Mouse (Mus musculus): ENCODE results near the gene Pdxp. TPM values are rescaled to one million over a fixed set of nuclear protein-coding genes. Genes with fewer than 3 reads are reported as not detected.

Gene Pdxp
- polyA plus RNA-seq, 1 experiment from 2014 or later = 25.7 TPM

- no peaks in the 10 kb centered on the region for H3K4me1 ChIP-seq (ENCODE audit: control insufficient read depth, insufficient read depth, low read length)
- ATAC-seq (replicated peaks; ENCODE audit: insufficient number of reproducible peaks, low FRiP score, low TSS enrichment) = no peak
- no peak overlapping the region for H3K27ac ChIP-seq (ENCODE audit: low read depth, low read length)
- 42% methylated on average over 15 of the region's 15 CpGs for WGBS (ENCODE audit: insufficient replicate concordance)
- H3K9ac ChIP-seq (ENCODE audit: low read depth, low read length) = no peak overlapping the region
- no peak overlapping the region for H3K4me3 ChIP-seq (ENCODE audit: low read depth, low read length)
- no peaks in the 10 kb centered on the region for H3K9me3 ChIP-seq (replicated peaks; ENCODE audit: control insufficient read depth, low read length)
- H3K36me3 ChIP-seq (ENCODE audit: control insufficient read depth, insufficient read depth, low read length) = 0 out of 2 replicates have a peak, but pooled peaks cover 2% of the 10 kb centered on the region
- no peak overlapping the region for H3K4me2 ChIP-seq
- H3K27me3 ChIP-seq (ENCODE audit: control insufficient read depth, insufficient read depth, low read length) = no peaks in the 10 kb centered on the region
These were observed 43.3 kb downstream of the Pdxp start for GRCm38 (mm10) chr15:78957021-78957420.

DNA sequence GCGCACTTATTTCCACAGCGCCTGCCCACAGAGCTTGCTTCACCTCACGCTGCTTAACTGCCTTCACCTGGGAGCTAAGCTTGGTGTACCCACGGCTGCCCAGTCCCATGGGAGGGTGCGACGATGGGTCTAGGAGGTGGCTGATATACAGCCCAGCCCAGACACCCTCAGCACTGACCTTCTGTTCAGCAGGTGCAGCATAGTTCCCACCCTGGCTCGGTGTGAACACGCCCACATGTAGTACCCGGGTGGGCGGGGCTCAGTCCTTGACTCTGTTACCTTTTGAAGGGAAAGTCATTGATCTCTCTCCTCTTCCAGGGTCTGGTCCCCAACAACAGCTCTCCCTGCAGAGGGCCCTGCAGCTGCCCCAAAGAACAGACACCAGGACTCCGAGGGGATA, 45.8 kb downstream of the Pdxp start:
- Histone ChIP-seq H3K36me3 (ENCODE audit: control insufficient read depth, insufficient read depth, low read length) (0 out of 2 replicates have a peak, but pooled peaks cover 2% of the 10 kb centered on the region), H3K27me3 (ENCODE audit: control insufficient read depth, insufficient read depth, low read length) (no peaks in the 10 kb centered on the region), H3K4me3 (ENCODE audit: low read depth, low read length) (no peak overlapping the region), H3K9me3 (replicated peaks; ENCODE audit: control insufficient read depth, low read length) (no peaks in the 10 kb centered on the region), H3K27ac (ENCODE audit: low read depth, low read length) (no peak overlapping the region), H3K4me1 (ENCODE audit: control insufficient read depth, insufficient read depth, low read length) (no peaks in the 10 kb centered on the region), H3K9ac (ENCODE audit: low read depth, low read length) (no peak overlapping the region), H3K4me2 (no peak overlapping the region)
- WGBS (ENCODE audit: insufficient replicate concordance) = 81% methylated on average over 11 of the region's 11 CpGs
- ATAC-seq (replicated peaks; ENCODE audit: insufficient number of reproducible peaks, low FRiP score, low TSS enrichment) = no peak

GRCm38 (mm10) chr15:78960088-78960487, 46.4 kb downstream of the Pdxp start:
- Histone ChIP-seq H3K4me1 (ENCODE audit: control insufficient read depth, insufficient read depth, low read length) (no peaks in the 10 kb centered on the region), H3K9ac (ENCODE audit: low read depth, low read length) (no peak overlapping the region)
- WGBS (ENCODE audit: insufficient replicate concordance) = 64% methylated on average over 4 of the region's 4 CpGs

GRCm38 (mm10) chr15:78962885-78963284, 49.2 kb downstream of the Pdxp start:
- no peaks in the 10 kb centered on the region for H3K9me3 ChIP-seq (replicated peaks; ENCODE audit: control insufficient read depth, low read length)
- no peak overlapping the region for H3K27ac ChIP-seq (ENCODE audit: low read depth, low read length)
- ATAC-seq (replicated peaks; ENCODE audit: insufficient number of reproducible peaks, low FRiP score, low TSS enrichment) = 0 out of 2 replicates have a peak, but pooled peaks have one; percentile 24
- H3K36me3 ChIP-seq (ENCODE audit: control insufficient read depth, insufficient read depth, low read length) = peaks cover 2% of the 10 kb centered on the region; the same call in 1 of the 2 replicates
- H3K4me3 ChIP-seq (ENCODE audit: low read depth, low read length) = no peak overlapping the region
- no peak overlapping the region for H3K9ac ChIP-seq (ENCODE audit: low read depth, low read length)
- H3K4me1 ChIP-seq (ENCODE audit: control insufficient read depth, insufficient read depth, low read length) = no peaks in the 10 kb centered on the region
- H3K27me3 ChIP-seq (ENCODE audit: control insufficient read depth, insufficient read depth, low read length) = peaks cover 8% of the 10 kb centered on the region
- H3K4me2 ChIP-seq = no peak overlapping the region
- 29% methylated on average over 2 of the region's 2 CpGs for WGBS (ENCODE audit: insufficient replicate concordance)

More at GRCm38 (mm10) chr15:78960088-78960487, 46.4 kb downstream of the Pdxp start:
- no peaks in the 10 kb centered on the region for H3K27me3 ChIP-seq (ENCODE audit: control insufficient read depth, insufficient read depth, low read length)
- no peak overlapping the region for H3K4me2 ChIP-seq
- no peak overlapping the region for H3K27ac ChIP-seq (ENCODE audit: low read depth, low read length)
- no peak for ATAC-seq (replicated peaks; ENCODE audit: insufficient number of reproducible peaks, low FRiP score, low TSS enrichment)
- peaks cover 2% of the 10 kb centered on the region; the same call in 1 of the 2 replicates for H3K36me3 ChIP-seq (ENCODE audit: control insufficient read depth, insufficient read depth, low read length)
- H3K9me3 ChIP-seq (replicated peaks; ENCODE audit: control insufficient read depth, low read length) = no peaks in the 10 kb centered on the region
- H3K4me3 ChIP-seq (ENCODE audit: low read depth, low read length) = no peak overlapping the region

Small RNAs within 50 kb of the gene (microRNA-seq; reads per million reads assigned to microRNA genes)
- 0.41 reads per million for gene Mir6955 (ENCODE audit: borderline number of aligned reads)

Other genes with a start within 250 kb of the Pdxp start
- not detected in 2 replicates for gene Elfn2, start 195.1 kb upstream of the Pdxp start, polyA plus RNA-seq (2014; fragmentation: Nextera tagmentation; extraction: Ambion mirVana)
- 3.0 and 3.7 TPM in 2 replicates for gene Mfng, start 140.4 kb upstream of the Pdxp start, polyA plus RNA-seq (2014; fragmentation: Nextera tagmentation; extraction: Ambion mirVana)
- gene Card10, start 110.9 kb upstream of the Pdxp start, polyA plus RNA-seq (2014; fragmentation: Nextera tagmentation; extraction: Ambion mirVana) = 3.7 and 4.2 TPM in 2 replicates
- gene Cdc42ep1, start 71.3 kb upstream of the Pdxp start, polyA plus RNA-seq (2014; fragmentation: Nextera tagmentation; extraction: Ambion mirVana) = 24.1 and 29.7 TPM in 2 replicates
- gene Lgals2, start 58.4 kb upstream of the Pdxp start, polyA plus RNA-seq (2014; fragmentation: Nextera tagmentation; extraction: Ambion mirVana) = 0.49 TPM in 1 of 2 replicates, not detected in the other
- 29.3 and 31.7 TPM in 2 replicates for gene Gga1, start 36.7 kb upstream of the Pdxp start, polyA plus RNA-seq (2014; fragmentation: Nextera tagmentation; extraction: Ambion mirVana)
- 0.23 and 0.47 TPM in 2 replicates for gene Gm49510, start 14.3 kb upstream of the Pdxp start, polyA plus RNA-seq (2014; fragmentation: Nextera tagmentation; extraction: Ambion mirVana)
- 25.0 and 29.3 TPM in 2 replicates for gene Sh3bp1, start 14.2 kb upstream of the Pdxp start, polyA plus RNA-seq (2014; fragmentation: Nextera tagmentation; extraction: Ambion mirVana)
- 541 and 566 TPM in 2 replicates for gene Lgals1, start 12.8 kb downstream of the Pdxp start, polyA plus RNA-seq (2014; fragmentation: Nextera tagmentation; extraction: Ambion mirVana)
- 43.6 and 51.4 TPM in 2 replicates for gene Nol12, start 21.0 kb downstream of the Pdxp start, polyA plus RNA-seq (2014; fragmentation: Nextera tagmentation; extraction: Ambion mirVana)
- 49.5 and 57.8 TPM in 2 replicates for gene Triobp, start 33.8 kb downstream of the Pdxp start, polyA plus RNA-seq (2014; fragmentation: Nextera tagmentation; extraction: Ambion mirVana)
- gene H1f0, start 114.5 kb downstream of the Pdxp start, polyA plus RNA-seq (2014; fragmentation: Nextera tagmentation; extraction: Ambion mirVana) = 74.6 and 178 TPM in 2 replicates
- not detected in 2 replicates for gene Galr3, start 128.0 kb downstream of the Pdxp start, polyA plus RNA-seq (2014; fragmentation: Nextera tagmentation; extraction: Ambion mirVana)
- 28.2 and 28.7 TPM in 2 replicates for gene Ankrd54, start 149.0 kb downstream of the Pdxp start, polyA plus RNA-seq (2014; fragmentation: Nextera tagmentation; extraction: Ambion mirVana)
- gene Eif3l, start 161.3 kb downstream of the Pdxp start, polyA plus RNA-seq (2014; fragmentation: Nextera tagmentation; extraction: Ambion mirVana) = 166 and 189 TPM in 2 replicates
- 11.9 and 13.6 TPM in 2 replicates for gene Micall1, start 195.0 kb downstream of the Pdxp start, polyA plus RNA-seq (2014; fragmentation: Nextera tagmentation; extraction: Ambion mirVana)
- gene Polr2f, start 227.1 kb downstream of the Pdxp start, polyA plus RNA-seq (2014; fragmentation: Nextera tagmentation; extraction: Ambion mirVana) = 284 and 297 TPM in 2 replicates
- gene 1700088E04Rik, start 227.3 kb downstream of the Pdxp start, polyA plus RNA-seq (2014; fragmentation: Nextera tagmentation; extraction: Ambion mirVana) = 7.1 and 8.2 TPM in 2 replicates

Measured in heart, embryonic 11.5 days (tissue).